Mouse (Mus musculus) lung, postnatal 14 days (tissue): ENCODE measurements around the gene Pkp2.
A peak's percentile ranks its signal among the peaks of the same experiment; 100 is the strongest.

Experiments
- DNase-seq: peaks from one replicate; pipeline ENCODE4 v3.0.0; 2021

The Pkp2 gene

DNA sequence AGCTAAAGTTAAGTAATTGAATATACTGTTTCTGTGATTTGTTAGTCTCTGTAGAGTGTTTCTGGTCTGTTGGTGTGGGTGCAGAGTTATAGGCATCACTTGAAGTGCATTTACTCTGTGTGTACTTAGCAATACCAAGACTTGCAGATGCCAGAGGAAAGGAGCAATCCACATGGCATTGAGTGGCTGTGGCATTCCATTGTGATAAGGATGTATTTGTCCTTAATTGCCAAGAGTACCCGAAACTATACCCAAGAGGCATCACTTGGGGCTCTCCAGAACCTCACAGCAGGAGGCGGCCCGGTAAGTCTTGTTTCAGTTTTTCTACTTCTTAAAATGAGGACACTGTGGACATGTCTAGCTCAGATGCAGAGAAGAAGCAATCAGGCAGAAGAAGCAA is 49.3 kb downstream of the Pkp2 start:
- peak; percentile 11 for DNase-seq

GRCm38 (mm10) chr16:16272978-16273377 is 59.9 kb downstream of the Pkp2 start:
- DNase-seq: no peak

DNA sequence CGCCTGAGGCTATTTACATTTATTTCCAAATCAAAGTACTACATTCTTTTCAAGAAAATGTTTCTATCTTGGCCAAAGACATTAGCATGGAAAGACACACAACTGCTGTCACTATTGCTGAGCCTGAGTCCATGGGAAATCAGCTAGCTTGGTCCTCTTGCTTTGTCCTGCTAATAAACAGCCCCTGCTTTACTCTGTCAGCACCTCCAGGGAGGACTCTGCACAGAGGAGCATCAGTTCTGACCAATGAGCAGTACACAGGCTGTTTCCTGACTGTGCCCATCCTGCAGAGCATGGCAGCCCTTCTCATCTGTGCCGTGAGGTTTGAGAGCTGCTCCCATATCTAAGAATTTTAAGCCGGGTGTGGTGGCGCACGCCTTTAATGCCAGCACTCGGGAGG is 60.6 kb downstream of the Pkp2 start:
- no peak for DNase-seq

GRCm38 (mm10) chr16:16302369-16303137 is 89.4 kb downstream of the Pkp2 start, which contains the start of gene Yars2:
TSS of gene Yars2 (plus strand) at chr16:16302965.
- peak; percentile 91 for DNase-seq

GRCm38 (mm10) chr16:16303138-16303827 is 90.2 kb downstream of the Pkp2 start:
- DNase-seq: peak; percentile 36

- no peak for DNase-seq
These were observed 90.8 kb downstream of the Pkp2 start for GRCm38 (mm10) chr16:16303888-16304287.

- no peak for DNase-seq
These were observed 98.2 kb downstream of the Pkp2 start for GRCm38 (mm10) chr16:16311319-16311718.
